Mouse (Mus musculus): ENCODE results near the gene Fbxl17.

DNA sequence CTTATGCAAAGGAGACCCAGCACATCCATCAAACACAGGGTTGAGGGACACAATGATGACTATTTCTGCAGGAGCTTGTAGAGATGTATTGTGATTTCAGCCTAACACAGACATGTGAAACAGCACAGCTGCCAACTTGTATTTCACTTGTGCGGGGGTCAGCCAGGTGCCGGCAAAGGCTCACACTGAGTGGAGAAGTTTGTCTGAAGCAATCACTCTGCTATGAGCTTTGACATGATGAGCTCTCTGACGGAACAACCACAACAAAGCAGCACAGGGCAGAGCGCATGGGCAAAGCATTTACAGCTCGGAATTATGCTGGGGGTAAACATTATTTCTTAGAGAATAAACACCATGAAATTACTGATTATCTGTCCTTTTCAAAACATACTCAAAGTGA lies 328.6 kb downstream of the Fbxl17 start:
- TF ChIP-seq CTCF (IDR thresholded peaks at IDR 0.05; ENCODE audit: low read depth) (no peak), EP300 (IDR thresholded peaks at IDR 0.05; ENCODE audit: low read depth) (no peak)
